Mouse (Mus musculus) midbrain, embryonic 10.5 days (tissue): ENCODE measurements around the gene Zfp600. TPM values are rescaled to one million over a fixed set of nuclear protein-coding genes. Genes with fewer than 3 reads are reported as not detected.

Source experiments
- polyA plus RNA-seq: library from polyadenylated mRNA; unstranded; fragments of >200 nt; fragmentation: Nextera tagmentation; extraction: Ambion mirVana; gene quantifications from 2 replicates; pipeline ENCODE4 v1.2.1, GENCODE M21; 2016

Zfp600 gene
- polyA plus RNA-seq, 1 experiment from 2014 or later, result not detected

Other genes with a start within 250 kb of the Zfp600 start
- 0.06 TPM in 1 of 2 replicates, not detected in the other for gene Zfp987, start 59.5 kb upstream of the Zfp600 start, polyA plus RNA-seq